Mouse (Mus musculus): ENCODE data around the gene Bend7. TPM values are rescaled to one million over a fixed set of nuclear protein-coding genes. Genes with fewer than 3 reads are reported as not detected.

Gene Bend7
- total RNA-seq, 1 experiment, result 1.2 TPM

DNA sequence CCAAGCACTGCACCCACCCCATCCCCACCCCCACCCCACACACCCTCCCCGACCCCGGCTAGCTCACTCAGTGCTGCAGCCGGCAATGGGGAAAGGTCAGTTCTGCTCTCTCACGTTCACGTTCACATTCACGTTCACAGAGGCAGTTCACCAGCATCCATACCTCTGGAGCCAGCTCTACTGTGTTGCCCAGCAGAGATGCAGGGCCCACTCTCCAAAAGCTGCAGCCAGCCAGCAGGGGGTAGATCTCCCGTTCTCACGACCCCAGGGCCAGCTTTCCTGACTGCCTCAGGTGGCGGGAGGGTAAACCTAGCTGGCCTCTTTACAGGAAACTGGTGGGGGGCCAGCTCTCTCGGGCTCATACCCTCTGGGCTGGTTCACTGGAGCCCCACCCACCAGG lies 100.0 kb downstream of the Bend7 start:
- no peak for TF ChIP-seq MAFK (IDR thresholded peaks at IDR 0.05; ENCODE audit: insufficient read depth, low read depth, low read length)
- no peak for TF ChIP-seq HCFC1 (IDR thresholded peaks at IDR 0.05; ENCODE audit: borderline replicate concordance, insufficient read depth, low read length)
- TF ChIP-seq ZC3H11A (IDR thresholded peaks at IDR 0.05; ENCODE audit: borderline replicate concordance, low read depth, low read length), result no peak
- no peak for TF ChIP-seq CHD2 (IDR thresholded peaks at IDR 0.05; ENCODE audit: low read depth, low read length)
- TF ChIP-seq ZNF384 (IDR thresholded peaks at IDR 0.05; ENCODE audit: low read depth, low read length), result no peak
- no peak overlapping the region for H3K9ac ChIP-seq (ENCODE audit: insufficient read depth, low read depth, low read length, poor library complexity, severe bottlenecking)
- H3K36me3 ChIP-seq (ENCODE audit: control insufficient read depth, insufficient read depth, low read length, poor library complexity, severe bottlenecking), result no peaks in the 10 kb centered on the region
- no peaks in the 10 kb centered on the region for H3K9me3 ChIP-seq (ENCODE audit: control insufficient read depth, insufficient read depth, low read depth, low read length)
- no peak for DNase-seq (ENCODE audit: low read depth, low spot score)
- peaks cover 2 to 5% of the 10 kb centered on the region in 2 experiments; a peak in 1 of 4 replicates for H3K4me1 ChIP-seq (ENCODE audit: control insufficient read depth in 2 of 2, insufficient read depth in 2 of 2, low read length in 2 of 2, poor library complexity in 1 of 2)
- in situ Hi-C loops (cut with MboI; ENCODE audit: low sequenced_read_pairs in 2 of 2, unreplicated experiment in 2 of 2), result no loop called here
- peak overlapping the region in 1 of 2 experiments; percentile 41; a peak in 2 of 4 replicates for H3K4me3 ChIP-seq (ENCODE audit: insufficient read depth in 1 of 2, low read depth in 1 of 2, low read length in 2 of 2, poor library complexity in 1 of 2, severe bottlenecking in 1 of 2)
- H3K27ac ChIP-seq (ENCODE audit: insufficient read depth, low read depth, low read length, poor library complexity, severe bottlenecking), result no peak overlapping the region

DNA sequence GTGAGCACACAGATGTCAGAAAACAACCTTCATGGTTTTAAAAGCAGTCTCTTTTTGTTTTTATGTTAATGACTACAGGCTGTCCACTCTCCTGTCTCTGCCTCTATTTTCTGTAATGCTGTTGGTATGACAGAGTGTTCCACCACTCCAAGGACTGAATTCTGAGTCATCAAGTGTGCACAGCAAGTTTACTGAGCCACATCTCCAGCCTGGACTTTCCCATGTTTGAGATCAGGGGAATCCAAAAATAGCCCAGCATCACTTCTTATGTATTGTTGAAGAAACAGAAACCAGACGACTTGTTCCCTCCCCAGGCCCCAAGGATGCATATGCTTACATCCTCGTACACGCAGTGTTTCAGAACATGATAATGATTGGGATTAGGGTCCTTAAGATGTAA lies 102.6 kb downstream of the Bend7 start:
- no peak for DNase-seq (ENCODE audit: low read depth, low spot score)

DNA sequence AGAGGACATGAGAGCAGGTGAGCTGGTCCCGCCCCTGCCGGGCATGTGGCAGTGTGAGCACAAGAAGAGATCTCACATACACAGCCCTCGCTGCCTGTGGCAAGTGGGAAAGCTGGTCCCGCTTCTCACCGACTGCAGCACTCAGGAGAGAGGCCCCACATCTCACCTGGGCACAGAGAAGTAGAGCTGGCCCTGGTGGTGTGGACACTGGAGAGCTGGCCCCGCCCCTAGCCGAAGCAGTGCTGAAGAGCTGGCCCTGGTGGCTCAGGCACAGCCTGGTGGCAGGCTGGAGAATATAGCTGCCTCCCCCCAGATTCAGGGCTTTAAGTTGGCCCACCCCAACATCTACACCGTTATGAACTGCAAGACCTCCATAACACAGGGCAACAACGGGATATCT lies 106.4 kb downstream of the Bend7 start:
- Histone ChIP-seq H3K9me3 (ENCODE audit: control insufficient read depth, insufficient read depth, low read depth, low read length) (no peaks in the 10 kb centered on the region), H3K36me3 (ENCODE audit: control insufficient read depth, insufficient read depth, low read length, poor library complexity, severe bottlenecking) (no peaks in the 10 kb centered on the region), H3K9ac (ENCODE audit: insufficient read depth, low read depth, low read length, poor library complexity, severe bottlenecking) (no peak overlapping the region), H3K4me1 (ENCODE audit: control insufficient read depth in 2 of 2, insufficient read depth in 2 of 2, low read length in 2 of 2, poor library complexity in 1 of 2) (peaks cover 2% of the 10 kb centered on the region in 2 experiments; a peak in 1 of 4 replicates), H3K4me3 (ENCODE audit: insufficient read depth in 1 of 2, low read depth in 1 of 2, low read length in 2 of 2, poor library complexity in 1 of 2, severe bottlenecking in 1 of 2) (no peak overlapping the region), H3K27ac (ENCODE audit: insufficient read depth, low read depth, low read length, poor library complexity, severe bottlenecking) (no peak overlapping the region)
- no peak for DNase-seq (ENCODE audit: low read depth, low spot score)
- in situ Hi-C loops (cut with MboI; ENCODE audit: low sequenced_read_pairs in 2 of 2, unreplicated experiment in 2 of 2), result no loop called here
- TF ChIP-seq ZC3H11A (IDR thresholded peaks at IDR 0.05; ENCODE audit: borderline replicate concordance, low read depth, low read length) (no peak), CHD2 (IDR thresholded peaks at IDR 0.05; ENCODE audit: low read depth, low read length) (no peak), MAFK (IDR thresholded peaks at IDR 0.05; ENCODE audit: insufficient read depth, low read depth, low read length) (no peak), HCFC1 (IDR thresholded peaks at IDR 0.05; ENCODE audit: borderline replicate concordance, insufficient read depth, low read length) (no peak), ZNF384 (IDR thresholded peaks at IDR 0.05; ENCODE audit: low read depth, low read length) (no peak)

More for the DNA sequence above, 102.6 kb downstream of the Bend7 start:
- Histone ChIP-seq H3K9ac (ENCODE audit: insufficient read depth, low read depth, low read length, poor library complexity, severe bottlenecking) (no peak overlapping the region), H3K4me3 (ENCODE audit: insufficient read depth in 1 of 2, low read depth in 1 of 2, low read length in 2 of 2, poor library complexity in 1 of 2, severe bottlenecking in 1 of 2) (no peak overlapping the region), H3K9me3 (ENCODE audit: control insufficient read depth, insufficient read depth, low read depth, low read length) (no peaks in the 10 kb centered on the region), H3K36me3 (ENCODE audit: control insufficient read depth, insufficient read depth, low read length, poor library complexity, severe bottlenecking) (no peaks in the 10 kb centered on the region), H3K27ac (ENCODE audit: insufficient read depth, low read depth, low read length, poor library complexity, severe bottlenecking) (no peak overlapping the region), H3K4me1 (ENCODE audit: control insufficient read depth in 2 of 2, insufficient read depth in 2 of 2, low read length in 2 of 2, poor library complexity in 1 of 2) (peaks cover 2 to 7% of the 10 kb centered on the region in 2 experiments; a peak in 1 of 4 replicates)
- in situ Hi-C loops (cut with MboI; ENCODE audit: low sequenced_read_pairs in 2 of 2, unreplicated experiment in 2 of 2), result no loop called here
- no peak for TF ChIP-seq ZNF384 (IDR thresholded peaks at IDR 0.05; ENCODE audit: low read depth, low read length)
- no peak for TF ChIP-seq MAFK (IDR thresholded peaks at IDR 0.05; ENCODE audit: insufficient read depth, low read depth, low read length)
- TF ChIP-seq HCFC1 (IDR thresholded peaks at IDR 0.05; ENCODE audit: borderline replicate concordance, insufficient read depth, low read length), result no peak
- no peak for TF ChIP-seq ZC3H11A (IDR thresholded peaks at IDR 0.05; ENCODE audit: borderline replicate concordance, low read depth, low read length)
- TF ChIP-seq CHD2 (IDR thresholded peaks at IDR 0.05; ENCODE audit: low read depth, low read length), result no peak

DNA sequence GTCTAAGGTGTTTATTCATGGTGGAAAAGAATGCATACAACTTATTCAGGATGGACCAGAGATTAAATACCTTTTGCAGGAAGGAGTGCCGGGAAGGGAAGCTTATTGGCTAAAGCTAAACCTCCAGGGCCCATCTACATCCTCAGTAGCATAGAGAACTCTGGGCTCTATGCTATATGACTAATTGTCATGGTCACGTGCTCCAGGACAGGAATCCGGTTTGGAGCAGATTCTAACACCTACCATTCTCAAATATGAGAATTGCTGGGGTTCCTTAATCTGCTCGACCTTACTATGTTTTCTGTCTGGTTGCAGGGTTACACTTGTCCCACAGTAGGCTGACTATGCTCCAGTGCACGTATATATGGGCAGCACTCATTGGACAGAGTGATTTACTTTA lies 110.4 kb downstream of the Bend7 start:
- Histone ChIP-seq H3K9me3 (ENCODE audit: control insufficient read depth, insufficient read depth, low read depth, low read length) (no peaks in the 10 kb centered on the region), H3K4me1 (ENCODE audit: control insufficient read depth in 2 of 2, insufficient read depth in 2 of 2, low read length in 2 of 2, poor library complexity in 1 of 2) (peaks cover 0 to 2% of the 10 kb centered on the region in 2 experiments; a peak in 1 of 4 replicates), H3K36me3 (ENCODE audit: control insufficient read depth, insufficient read depth, low read length, poor library complexity, severe bottlenecking) (no peaks in the 10 kb centered on the region), H3K4me3 (ENCODE audit: insufficient read depth in 1 of 2, low read depth in 1 of 2, low read length in 2 of 2, poor library complexity in 1 of 2, severe bottlenecking in 1 of 2) (no peak overlapping the region), H3K9ac (ENCODE audit: insufficient read depth, low read depth, low read length, poor library complexity, severe bottlenecking) (no peak overlapping the region), H3K27ac (ENCODE audit: insufficient read depth, low read depth, low read length, poor library complexity, severe bottlenecking) (no peak overlapping the region)
- no peak for DNase-seq (ENCODE audit: low read depth, low spot score)
- TF ChIP-seq MAFK (IDR thresholded peaks at IDR 0.05; ENCODE audit: insufficient read depth, low read depth, low read length) (no peak), ZC3H11A (IDR thresholded peaks at IDR 0.05; ENCODE audit: borderline replicate concordance, low read depth, low read length) (no peak), HCFC1 (IDR thresholded peaks at IDR 0.05; ENCODE audit: borderline replicate concordance, insufficient read depth, low read length) (no peak), CHD2 (IDR thresholded peaks at IDR 0.05; ENCODE audit: low read depth, low read length) (no peak), ZNF384 (IDR thresholded peaks at IDR 0.05; ENCODE audit: low read depth, low read length) (no peak)
- in situ Hi-C loops (cut with MboI; ENCODE audit: low sequenced_read_pairs in 2 of 2, unreplicated experiment in 2 of 2), result no loop called here
